8 mouse cellular contexts compared by ENCODE assay signal in genomic region chr3:107113771-107114737, GRCm38 (mm10). TPM values are rescaled to one million over a fixed set of nuclear protein-coding genes. Genes with fewer than 3 reads are reported as not detected.
DNase-seq lines count a peak whose midpoint lies in the region; ATAC-seq lines count a peak whose summit lies in the region.

No protein-coding gene starts in this region.

- no peaks in the 10 kb centered on the region for H3K36me3 ChIP-seq in heart, embryonic 11.5 days (ENCODE audit: control insufficient read depth, insufficient read depth, low read length)

- no peaks in the 10 kb centered on the region for H3K4me1 ChIP-seq in heart, embryonic 11.5 days (ENCODE audit: control insufficient read depth, insufficient read depth, low read length)

- peak; percentile 39 to 47 for DNase-seq in heart, adult 9 months (ENCODE audit: low spot score in 2 of 2)
- peak; percentile 92 for DNase-seq in cerebellum, adult 9-11 months
- peak; percentile 22 to 38 for DNase-seq in heart, postnatal 10 days
- peak; percentile 38 for DNase-seq in lung, postnatal 10 days
- peak; percentile 44 for DNase-seq in right cerebral cortex, postnatal 4 days
- no peak for DNase-seq in urinary bladder, postnatal 4 days (ENCODE audit: low spot score in 2 of 2)
- DNase-seq in spleen, postnatal 14 days (ENCODE audit: low spot score in 2 of 2) = no peak

- H3K9me3 ChIP-seq in heart, embryonic 11.5 days (replicated peaks; ENCODE audit: control insufficient read depth, low read length) = no peaks in the 10 kb centered on the region

- 65% methylated on average over 14 of the region's 14 CpGs for WGBS in heart, embryonic 11.5 days (ENCODE audit: insufficient replicate concordance)

- no peak overlapping the region for H3K27ac ChIP-seq in heart, embryonic 11.5 days (ENCODE audit: low read depth, low read length)

- no peak overlapping the region for H3K4me2 ChIP-seq in heart, embryonic 11.5 days

- no peak overlapping the region for H3K9ac ChIP-seq in heart, embryonic 11.5 days (ENCODE audit: low read depth, low read length)

- no peak for ATAC-seq in heart, embryonic 11.5 days (replicated peaks; ENCODE audit: insufficient number of reproducible peaks, low FRiP score, low TSS enrichment)

- intact Hi-C loops in heart, postnatal 10 days (cut with DNase I) = no loop called here

- H3K4me3 ChIP-seq in heart, embryonic 11.5 days (ENCODE audit: low read depth, low read length) = no peak overlapping the region

- no peaks in the 10 kb centered on the region for H3K27me3 ChIP-seq in heart, embryonic 11.5 days (ENCODE audit: control insufficient read depth, insufficient read depth, low read length)

RNA-seq across cellular contexts. Expression of gene Kcna2, which starts 13.1 kb away (rescaled TPM):
- 0.06 and 0.13 TPM in 2 replicates for polyA plus RNA-seq in heart, embryonic 11.5 days (2014; fragmentation: Nextera tagmentation; extraction: Ambion mirVana)
- total RNA-seq in heart, postnatal 10 days (2021) = under 1 TPM; 0.65 to 0.67 TPM

Comparison
In these comparisons a context has a peak if more than half of its experiments do, and no peak if none do; other contexts are left out.
1. DNase-seq: peak in heart, adult 9 months (2 of 2), cerebellum, adult 9-11 months (single experiment), heart, postnatal 10 days (2 of 2), lung, postnatal 10 days (single experiment) and right cerebral cortex, postnatal 4 days (single experiment); none in urinary bladder, postnatal 4 days (0 of 2) and spleen, postnatal 14 days (0 of 2).